Mouse (Mus musculus) liver, postnatal 0 days (tissue): Measurements from ENCODE around the gene Cul9.

Experiments
- CTCF ChIP-seq: sonication (generic); IDR thresholded peaks from 2 replicates; pipeline ENCODE4 v1.5.1; 2016; ENCODE audit warnings: antibody characterized with exemption, low read depth
- EP300 ChIP-seq: IDR thresholded peaks from 2 replicates; pipeline ENCODE4 v1.6.1; 2016; ENCODE audit warnings: antibody characterized with exemption, low read depth, mild to moderate bottlenecking

DNA sequence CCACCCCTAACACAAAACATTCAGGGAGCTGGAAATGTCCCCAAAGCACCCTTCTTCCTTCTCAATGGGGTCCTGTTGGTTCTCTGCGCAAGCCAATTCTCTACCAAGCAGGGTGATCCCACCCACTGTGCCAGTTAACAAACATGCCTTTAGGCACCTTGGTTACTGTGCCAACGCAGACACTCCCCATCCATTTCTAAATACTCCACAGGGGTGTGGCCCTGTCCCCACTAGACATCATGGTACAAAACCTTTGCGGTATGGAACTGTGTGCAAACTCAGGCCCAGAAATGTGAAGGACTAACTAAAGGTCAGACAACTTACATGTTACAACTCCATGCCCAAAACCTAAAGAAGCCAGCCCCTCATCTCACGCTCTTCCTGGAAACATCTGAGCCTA lies 46.9 kb upstream of the Cul9 start:
- TF ChIP-seq EP300 (no peak), CTCF (no peak)
